Mouse (Mus musculus) limb, embryonic 12.5 days (tissue): ENCODE measurements at regions not wholly inside any gene's neighbourhood (a gene's known extent, or its start where the extent isn't known, plus 50 kb on each side); places are given as distances from the start of the nearest gene placed in this dataset.

Experiments used
- ATAC-seq: fragments of 200-750 bp; cut with Nextera tagmentation; 2 replicates; pipeline ENCODE4 v1.8.0; 2017; ENCODE audit warnings: low read depth, moderate TSS enrichment; ENCODE audit not compliant: insufficient number of reproducible peaks, insufficient read depth, low FRiP score, low TSS enrichment
- H3K27ac ChIP-seq: fragments of 300-500 bp; sonication (generic); 2 replicates; pipeline ENCODE4 v1.5.1; 2016; ENCODE audit warnings: mild to moderate bottlenecking, moderate library complexity
- H3K27me3 ChIP-seq: fragments of 300-500 bp; sonication (generic); 2 replicates; pipeline ENCODE4 v1.6.1; 2016; ENCODE audit warnings: mild to moderate bottlenecking, moderate library complexity
- H3K36me3 ChIP-seq: fragments of 300-500 bp; sonication (generic); 2 replicates; pipeline ENCODE4 v1.6.1; 2016; ENCODE audit warnings: mild to moderate bottlenecking, moderate library complexity
- H3K4me1 ChIP-seq: fragments of 300-500 bp; sonication (generic); replicated peaks from 2 replicates; pipeline ENCODE4 v1.6.1; 2016
- H3K4me2 ChIP-seq: fragments of 300-500 bp; sonication (generic); 2 replicates; pipeline ENCODE4 v1.6.1; 2016; ENCODE audit warnings: mild to moderate bottlenecking, moderate library complexity
- H3K4me3 ChIP-seq: fragments of 300-500 bp; sonication (generic); replicated peaks from 2 replicates; pipeline ENCODE4 v1.5.1; 2016; ENCODE audit warnings: mild to moderate bottlenecking
- H3K9ac ChIP-seq: fragments of 300-500 bp; sonication (generic); replicated peaks from 2 replicates; pipeline ENCODE4 v1.6.1; 2016; ENCODE audit warnings: mild to moderate bottlenecking, moderate library complexity
- H3K9me3 ChIP-seq: fragments of 300-500 bp; sonication (generic); 2 replicates; pipeline ENCODE4 v1.6.1; 2016; ENCODE audit warnings: mild to moderate bottlenecking, moderate library complexity
- WGBS: fragments of 180-500 bp; shearing (Covaris S2); methylation state at CpG from one replicate; pipeline ENCODE4 v1.1.7; 2016; 5-methylcytosine and 5-hydroxymethylcytosine counted together

DNA sequence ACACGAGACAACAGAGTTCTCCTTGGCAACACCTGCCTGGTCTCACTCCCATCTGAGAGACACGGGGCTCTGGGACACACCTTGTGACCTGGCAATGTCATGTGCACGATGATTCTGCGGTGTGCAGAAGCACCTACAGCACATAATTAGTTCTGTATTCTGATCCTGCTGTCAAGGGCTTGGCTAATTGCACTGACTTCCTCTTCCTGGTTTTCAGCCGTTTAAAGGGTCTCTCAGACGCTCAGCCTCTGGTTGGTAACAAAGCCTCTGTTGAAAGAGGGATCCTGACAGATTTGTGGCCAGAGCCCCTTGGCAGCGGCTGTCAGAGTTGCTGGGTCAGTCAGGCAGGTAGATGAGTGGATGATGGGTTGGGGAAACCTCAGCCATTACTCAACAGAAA lies 61.9 kb upstream of the Habp2 start:
- H3K36me3 ChIP-seq, result no peaks in the 10 kb centered on the region
- H3K9ac ChIP-seq, result no peak overlapping the region
- no peak overlapping the region for H3K4me3 ChIP-seq
- H3K9me3 ChIP-seq, result no peaks in the 10 kb centered on the region
- 0 out of 2 replicates have a peak overlapping the region, but pooled peaks have one; percentile 4 for H3K4me2 ChIP-seq
- peaks cover 43% of the 10 kb centered on the region for H3K4me1 ChIP-seq
- H3K27me3 ChIP-seq, result peaks cover 24% of the 10 kb centered on the region
- WGBS, result 12% methylated on average over 7 of the region's 7 CpGs
- ATAC-seq, result no peak
- no peak overlapping the region for H3K27ac ChIP-seq

- Histone ChIP-seq H3K4me2 (no peak overlapping the region), H3K27ac (no peak overlapping the region), H3K36me3 (no peaks in the 10 kb centered on the region), H3K4me3 (no peak overlapping the region), H3K4me1 (peaks cover 42% of the 10 kb centered on the region), H3K9me3 (no peaks in the 10 kb centered on the region), H3K27me3 (peaks cover 21% of the 10 kb centered on the region), H3K9ac (no peak overlapping the region)
- no peak for ATAC-seq
- 82% methylated on average over 3 of the region's 3 CpGs for WGBS
Observed at GRCm38 (mm10) chr19:56225518-56225917, 61.4 kb upstream of the Habp2 start.

DNA sequence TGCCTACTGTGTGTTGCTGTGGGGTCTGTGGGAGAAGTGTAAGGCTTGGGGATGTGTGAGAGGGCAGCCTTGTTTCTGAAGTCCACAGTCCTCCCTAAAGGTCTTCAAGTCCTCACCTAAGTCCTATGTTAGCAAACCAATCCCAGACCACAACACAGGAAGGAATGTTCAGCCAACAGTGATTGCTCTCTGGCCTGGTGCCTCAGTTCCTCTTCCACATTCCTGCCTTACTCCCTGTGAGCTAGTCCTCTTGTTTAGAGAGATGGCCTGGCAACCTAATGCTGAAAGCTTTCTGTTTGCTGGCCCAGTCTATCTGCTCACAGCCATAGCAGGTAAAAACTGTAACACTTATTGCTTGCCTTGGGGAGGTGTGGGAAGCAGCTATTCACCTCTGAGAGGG lies 58.4 kb upstream of the Habp2 start:
- no peak overlapping the region for H3K27ac ChIP-seq
- no peak overlapping the region for H3K9ac ChIP-seq
- ATAC-seq, result no peak
- H3K36me3 ChIP-seq, result no peaks in the 10 kb centered on the region
- H3K4me1 ChIP-seq, result peaks cover 28% of the 10 kb centered on the region
- H3K4me2 ChIP-seq, result no peak overlapping the region
- peaks cover 7% of the 10 kb centered on the region; the same call in 1 of the 2 replicates for H3K9me3 ChIP-seq
- H3K4me3 ChIP-seq, result no peak overlapping the region
- H3K27me3 ChIP-seq, result peaks cover 15% of the 10 kb centered on the region; the same call in 1 of the 2 replicates

- Histone ChIP-seq H3K4me2 (no peak overlapping the region), H3K4me1 (peaks cover 25% of the 10 kb centered on the region), H3K4me3 (no peak overlapping the region), H3K36me3 (no peaks in the 10 kb centered on the region), H3K9me3 (peaks cover 7% of the 10 kb centered on the region; the same call in 1 of the 2 replicates), H3K27me3 (0 out of 2 replicates have a peak, but pooled peaks cover 5% of the 10 kb centered on the region), H3K9ac (no peak overlapping the region), H3K27ac (peak overlapping the region; percentile 71)
- ATAC-seq, result no peak
- 83% methylated on average over 8 of the region's 8 CpGs for WGBS
Observed at GRCm38 (mm10) chr19:56231430-56231829, 55.5 kb upstream of the Habp2 start.

DNA sequence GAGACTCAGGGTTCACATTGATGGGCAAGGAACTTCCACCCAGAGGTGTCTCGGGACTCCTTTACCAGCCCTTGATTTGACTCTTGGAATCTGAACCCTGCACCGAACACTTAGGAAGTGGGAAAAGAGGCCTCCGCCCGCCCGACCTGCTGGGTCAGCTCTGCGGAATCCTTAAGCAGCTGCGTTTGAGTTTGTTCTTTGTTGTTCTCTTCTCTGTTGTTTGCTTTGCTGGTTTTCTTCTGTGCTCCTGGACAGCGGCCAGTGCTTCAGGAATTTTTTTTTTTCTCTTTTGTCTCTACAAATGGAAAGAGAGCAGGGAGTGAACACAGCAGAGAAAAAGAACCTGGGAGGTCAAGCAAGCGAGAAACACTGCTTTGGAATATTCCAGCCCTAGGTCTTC lies 55.1 kb upstream of the Habp2 start:
- peak overlapping the region; percentile 71 for H3K27ac ChIP-seq
- no peak overlapping the region for H3K9ac ChIP-seq
- H3K9me3 ChIP-seq, result peaks cover 7% of the 10 kb centered on the region; the same call in 1 of the 2 replicates
- H3K36me3 ChIP-seq, result no peaks in the 10 kb centered on the region
- peaks cover 27% of the 10 kb centered on the region for H3K4me1 ChIP-seq
- no peak overlapping the region for H3K4me3 ChIP-seq
- H3K27me3 ChIP-seq, result 0 out of 2 replicates have a peak, but pooled peaks cover 3% of the 10 kb centered on the region
- no peak overlapping the region for H3K4me2 ChIP-seq
- ATAC-seq, result peak; percentile 3; the same call in 1 of the 2 replicates
- WGBS, result 67% methylated on average over 9 of the region's 9 CpGs

GRCm38 (mm10) chr19:56232269-56232668 lies 54.7 kb upstream of the Habp2 start:
- ATAC-seq, result peak; percentile 64
- no peaks in the 10 kb centered on the region for H3K36me3 ChIP-seq
- WGBS, result 43% methylated on average over 7 of the region's 7 CpGs
- peaks cover 7% of the 10 kb centered on the region; the same call in 1 of the 2 replicates for H3K9me3 ChIP-seq
- peak overlapping the region; percentile 71; the same call in 1 of the 2 replicates for H3K27ac ChIP-seq
- H3K27me3 ChIP-seq, result no peaks in the 10 kb centered on the region
- no peak overlapping the region for H3K9ac ChIP-seq
- no peak overlapping the region for H3K4me2 ChIP-seq
- no peak overlapping the region for H3K4me3 ChIP-seq
- H3K4me1 ChIP-seq, result peaks cover 27% of the 10 kb centered on the region

- no peak overlapping the region for H3K4me2 ChIP-seq
- WGBS, result 95% methylated on average over 5 of the region's 5 CpGs
- H3K36me3 ChIP-seq, result no peaks in the 10 kb centered on the region
- peaks cover 7% of the 10 kb centered on the region; the same call in 1 of the 2 replicates for H3K9me3 ChIP-seq
- peaks cover 27% of the 10 kb centered on the region for H3K4me1 ChIP-seq
- no peak overlapping the region for H3K4me3 ChIP-seq
- ATAC-seq, result no peak
- H3K9ac ChIP-seq, result no peak overlapping the region
- H3K27me3 ChIP-seq, result no peaks in the 10 kb centered on the region
- H3K27ac ChIP-seq, result peak overlapping the region; percentile 71
Observed at GRCm38 (mm10) chr19:56232950-56233349, 54.0 kb upstream of the Habp2 start.

- Histone ChIP-seq H3K4me3 (no peak overlapping the region), H3K9me3 (peaks cover 7% of the 10 kb centered on the region; the same call in 1 of the 2 replicates), H3K4me2 (no peak overlapping the region), H3K4me1 (peaks cover 27% of the 10 kb centered on the region), H3K27me3 (no peaks in the 10 kb centered on the region), H3K36me3 (no peaks in the 10 kb centered on the region), H3K27ac (peak overlapping the region; percentile 43; the same call in 1 of the 2 replicates), H3K9ac (no peak overlapping the region)
- ATAC-seq, result no peak
- WGBS, result 49% methylated on average over 2 of the region's 2 CpGs
Observed at GRCm38 (mm10) chr19:56235040-56235439, 51.9 kb upstream of the Habp2 start.
